Mouse (Mus musculus): ENCODE data around the gene Rsrp1.
"Not testable (repeated sequence)": the region's sequence is repeated elsewhere in the genome, so short reads cannot be mapped to it uniquely, and the experiment has no call there.

Gene Rsrp1

GRCm38 (mm10) chr4:134923258-134924018, at the start of gene Rsrp1:
TSS of gene Rsrp1 (plus strand) at chr4:134923592.
- peak; percentile 98 to 99 for DNase-seq

- DNase-seq = no peak
Measured at GRCm38 (mm10) chr4:134876171-134876570, 47.2 kb upstream of the Rsrp1 start.

- DNase-seq = peak; percentile 76 to 83
Measured at GRCm38 (mm10) chr4:134879410-134879981, 43.9 kb upstream of the Rsrp1 start.

- peak in 1 of 2 experiments; percentile 21 for DNase-seq
Measured at GRCm38 (mm10) chr4:134880041-134880440, 43.4 kb upstream of the Rsrp1 start.

- peak; percentile 47 for DNase-seq
Measured at GRCm38 (mm10) chr4:134883266-134883665, 40.1 kb upstream of the Rsrp1 start.

- no peak for DNase-seq
Measured at GRCm38 (mm10) chr4:134883808-134884207, 39.6 kb upstream of the Rsrp1 start.

GRCm38 (mm10) chr4:134884364-134884763, 39.0 kb upstream of the Rsrp1 start:
- no peak for DNase-seq

- peak; percentile 42 to 72 for DNase-seq
Measured at GRCm38 (mm10) chr4:134892096-134892495, 31.3 kb upstream of the Rsrp1 start.

GRCm38 (mm10) chr4:134897256-134897655, 26.1 kb upstream of the Rsrp1 start:
- no peak for DNase-seq

GRCm38 (mm10) chr4:134901126-134901525, 22.3 kb upstream of the Rsrp1 start:
- DNase-seq = no peak

- DNase-seq = no peak
Measured at GRCm38 (mm10) chr4:134903046-134903445, 20.3 kb upstream of the Rsrp1 start.

GRCm38 (mm10) chr4:134911406-134911805, 12.0 kb upstream of the Rsrp1 start:
- not testable (repeated sequence) for DNase-seq

GRCm38 (mm10) chr4:134913413-134913812, 10.0 kb upstream of the Rsrp1 start:
- DNase-seq = peak; percentile 63 to 80

- no peak for DNase-seq
Measured at GRCm38 (mm10) chr4:134914122-134914863, 9.1 kb upstream of the Rsrp1 start.

GRCm38 (mm10) chr4:134914864-134915209, 8.6 kb upstream of the Rsrp1 start, which contains the start of gene Tmem50a:
TSS of gene Tmem50a (minus strand) at chr4:134915024.
- DNase-seq = peak; percentile 97

- DNase-seq = no peak
Measured at GRCm38 (mm10) chr4:134915223-134916050, 8.0 kb upstream of the Rsrp1 start.

GRCm38 (mm10) chr4:134917194-134917593, 6.2 kb upstream of the Rsrp1 start:
- DNase-seq = no peak

GRCm38 (mm10) chr4:134918381-134918780, 5.0 kb upstream of the Rsrp1 start:
- DNase-seq = peak; percentile 70 to 81

GRCm38 (mm10) chr4:134919733-134920540, 3.5 kb upstream of the Rsrp1 start:
- peak in 1 of 2 experiments; percentile 45 for DNase-seq

GRCm38 (mm10) chr4:134920631-134921030, 2.8 kb upstream of the Rsrp1 start:
- DNase-seq = no peak

- no peak for DNase-seq
Measured at GRCm38 (mm10) chr4:134921703-134922102, 1.7 kb upstream of the Rsrp1 start.
